Mouse (Mus musculus) stomach, postnatal 0 days (tissue): ENCODE data around the gene Jag1.

Source experiments
- CTCF ChIP-seq: IDR thresholded peaks from 2 replicates; pipeline ENCODE4 v1.5.1; 2016; ENCODE audit warnings: antibody characterized with exemption, low read depth, mild to moderate bottlenecking, moderate library complexity
- EP300 ChIP-seq: optimal IDR thresholded peaks from 2 replicates; pipeline ENCODE3; 2016; ENCODE audit warnings: antibody characterized with exemption

GRCm38 (mm10) chr2:137107203-137107602, 9.2 kb downstream of the Jag1 start:
- TF ChIP-seq CTCF, result no peak
- TF ChIP-seq EP300, result no peak
